Mouse (Mus musculus) cerebellum, postnatal 14 days (tissue): ENCODE measurements around the gene Wdr19.

Source experiments
- DNase-seq, 2 experiments: peaks; one replicate each; pipeline ENCODE4 v3.0.0; 2021; ENCODE audit warnings: mixed read lengths in 2 of 2

Wdr19 gene

DNA sequence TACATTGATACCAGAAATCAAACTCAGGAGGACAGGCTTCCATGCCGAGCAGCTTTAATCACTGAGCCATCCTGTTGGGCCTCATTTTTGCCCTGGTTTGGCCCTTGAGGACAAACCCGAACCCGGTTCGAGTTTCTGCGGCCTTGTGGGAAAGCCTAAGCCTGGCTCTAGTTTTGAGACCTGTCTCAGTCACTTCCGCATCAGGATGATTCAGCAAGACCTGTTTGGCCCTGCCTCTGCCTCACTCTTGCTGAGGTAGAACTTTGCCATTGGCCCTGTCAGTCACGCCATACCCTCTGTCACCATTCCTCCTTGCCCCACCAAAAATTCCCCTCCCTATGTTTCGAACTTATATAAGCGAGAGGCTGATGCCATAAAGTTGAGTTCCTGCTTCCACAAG is 100.6 kb downstream of the Wdr19 start:
- no peak for DNase-seq

GRCm38 (mm10) chr5:65305516-65305915 is 106.0 kb downstream of the Wdr19 start:
- DNase-seq = no peak

DNA sequence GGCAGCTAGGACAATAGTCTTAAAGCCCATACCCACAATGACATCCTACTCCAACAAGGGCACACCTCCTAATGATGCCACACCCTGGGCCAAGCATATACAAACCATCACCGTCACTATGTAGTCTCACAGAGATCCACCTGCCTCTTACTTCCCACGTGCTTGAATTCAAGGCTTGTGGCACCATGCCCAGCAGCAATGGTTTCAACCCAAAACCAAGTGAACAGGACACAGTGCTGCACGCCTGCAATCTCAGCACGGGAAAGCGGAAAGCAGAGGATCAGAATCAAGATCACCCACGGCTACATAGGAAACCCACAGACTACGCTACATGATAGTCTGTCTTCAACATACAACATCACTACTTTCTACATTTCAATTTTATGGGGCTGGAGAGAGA is 108.7 kb downstream of the Wdr19 start:
- DNase-seq = no peak

DNA sequence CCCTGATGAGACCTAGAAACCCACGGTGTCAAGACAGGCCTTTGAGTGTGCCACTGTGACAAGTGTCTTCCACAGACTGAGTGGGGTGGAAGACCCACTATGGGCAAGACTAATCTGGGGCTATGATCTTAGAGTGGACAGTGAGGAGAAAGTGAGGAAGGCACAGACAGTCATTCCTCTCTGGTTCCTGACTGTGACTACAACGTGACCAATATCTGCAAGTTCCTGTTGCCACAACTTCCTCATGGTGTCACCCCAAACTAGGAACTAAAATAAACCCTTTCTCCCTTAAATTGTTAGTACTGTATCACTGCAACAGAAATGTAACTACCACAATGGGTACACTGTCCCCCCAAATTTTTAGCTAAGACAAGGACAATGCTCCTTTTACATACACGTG is 109.4 kb downstream of the Wdr19 start:
- no peak for DNase-seq
